Mouse (Mus musculus) lung, postnatal 0 days (tissue): ENCODE measurements around the gene Ankrd55. TPM values are rescaled to one million over a fixed set of nuclear protein-coding genes. Genes with fewer than 3 reads are reported as not detected.

Source experiments
- ATAC-seq: fragments of 200-750 bp; cut with Nextera tagmentation; 2 replicates; pipeline ENCODE4 v1.8.0; 2017; ENCODE audit warnings: moderate library complexity
- DNase-seq: peaks from one replicate; pipeline ENCODE4 v3.0.0-alpha.2; 2016; ENCODE audit warnings: low spot score
- H3K27ac ChIP-seq: fragments of 300-500 bp; sonication (generic); 2 replicates; pipeline ENCODE4 v1.5.1; 2014; ENCODE audit warnings: antibody characterized with exemption, mild to moderate bottlenecking, low read length, mixed read lengths
- H3K27me3 ChIP-seq: fragments of 300-500 bp; sonication (generic); replicated peaks from 2 replicates; pipeline ENCODE4 v1.6.1; 2014; ENCODE audit warnings: low read length, mixed read lengths; ENCODE audit not compliant: insufficient read depth
- H3K36me3 ChIP-seq: fragments of 300-500 bp; sonication (generic); 2 replicates; pipeline ENCODE4 v1.6.1; 2014; ENCODE audit warnings: low read length, mixed read lengths; ENCODE audit not compliant: insufficient read depth
- H3K4me1 ChIP-seq: fragments of 300-500 bp; sonication (generic); 2 replicates; pipeline ENCODE4 v1.6.1; 2014; ENCODE audit warnings: antibody characterized with exemption, low read depth, low read length, mixed read lengths; ENCODE audit not compliant: insufficient read depth
- H3K4me2 ChIP-seq: fragments of 300-500 bp; sonication (generic); replicated peaks from 2 replicates; pipeline ENCODE4 v1.6.1; 2014; ENCODE audit warnings: low read depth, mild to moderate bottlenecking, low read length, moderate library complexity, mixed read lengths
- H3K4me3 ChIP-seq: fragments of 300-500 bp; sonication (generic); 2 replicates; pipeline ENCODE4 v1.5.1; 2014; ENCODE audit warnings: low read depth, low read length
- H3K9ac ChIP-seq: fragments of 300-500 bp; sonication (generic); replicated peaks from 2 replicates; pipeline ENCODE4 v1.6.1; 2014; ENCODE audit warnings: low read depth, mild to moderate bottlenecking
- H3K9me3 ChIP-seq: fragments of 300-500 bp; sonication (generic); 2 replicates; pipeline ENCODE4 v1.6.1; 2016; ENCODE audit warnings: low read length, mixed read lengths
- CTCF ChIP-seq: IDR thresholded peaks from 2 replicates; pipeline ENCODE4 v1.5.1; 2016; ENCODE audit warnings: antibody characterized with exemption, mild to moderate bottlenecking
- EP300 ChIP-seq: IDR thresholded peaks from 2 replicates; pipeline ENCODE4 v1.6.1; 2016; ENCODE audit warnings: antibody characterized with exemption, mild to moderate bottlenecking, control low read depth
- WGBS: fragments of 180-500 bp; shearing (Covaris S2); extraction: QIAGEN DNeasy Blood & Tissue Kit; methylation state at CpG from one replicate; pipeline ENCODE4 v1.1.7; 2014; 5-methylcytosine and 5-hydroxymethylcytosine counted together
- polyA plus RNA-seq: library from polyadenylated mRNA; unstranded; fragments of >200 nt; fragmentation: Nextera tagmentation; extraction: Ambion mirVana; gene quantifications from 2 replicates; pipeline ENCODE4 v1.2.1, GENCODE M21; 2015

Ankrd55 gene
- polyA plus RNA-seq, 1 experiment from 2014 or later: 0.23 TPM

DNA sequence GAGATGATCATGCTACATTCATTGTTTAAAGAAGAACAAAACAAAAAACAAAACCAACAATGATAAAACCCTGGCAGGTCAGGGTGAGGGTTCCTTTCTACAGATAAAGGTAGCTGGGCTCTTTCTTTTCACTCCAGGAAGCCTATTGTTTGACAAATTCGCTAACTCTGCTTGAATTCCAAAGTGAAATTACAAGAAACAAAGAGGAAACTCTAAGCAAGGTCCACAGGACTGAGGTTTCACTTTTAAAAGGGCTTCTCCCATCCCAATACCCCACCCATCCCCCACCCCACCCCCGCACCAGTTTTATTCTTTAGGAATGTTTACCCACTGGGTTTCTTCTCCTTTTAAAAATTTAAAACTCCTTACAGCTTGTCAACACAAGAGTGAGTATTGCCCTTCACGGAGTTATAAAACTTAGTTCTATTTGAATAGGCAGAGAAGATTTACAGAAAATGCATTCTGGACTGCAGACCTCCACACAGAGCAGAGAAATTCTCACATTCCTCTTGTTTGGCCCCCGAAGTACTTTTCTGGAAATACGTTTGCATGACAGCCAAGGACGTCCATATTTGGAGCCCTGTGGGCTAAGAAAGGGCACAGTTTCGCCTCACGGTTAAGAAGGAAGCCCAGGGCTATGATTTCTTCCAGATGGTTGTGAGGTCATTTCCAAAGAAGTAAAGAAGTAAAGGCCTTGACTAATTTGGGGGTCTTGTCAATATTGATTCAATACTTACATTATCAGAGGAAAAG lies 128.3 kb downstream of the Ankrd55 start:
- DNase-seq (peak; percentile 40), ATAC-seq (peak; percentile 46; the same call in 1 of the 2 replicates)
- TF ChIP-seq CTCF: no peak
- TF ChIP-seq EP300: no peak
- WGBS: 14% methylated on average over 8 of the region's 8 CpGs
- no peak overlapping the region; the same call in 1 of the 2 replicates for H3K4me2 ChIP-seq
- peak overlapping the region; percentile 28 for H3K27ac ChIP-seq
- no peak overlapping the region for H3K4me3 ChIP-seq
- no peaks in the 10 kb centered on the region for H3K36me3 ChIP-seq
- no peak overlapping the region for H3K9ac ChIP-seq
- H3K9me3 ChIP-seq: no peaks in the 10 kb centered on the region
- no peaks in the 10 kb centered on the region for H3K27me3 ChIP-seq
- H3K4me1 ChIP-seq: no peaks in the 10 kb centered on the region

DNA sequence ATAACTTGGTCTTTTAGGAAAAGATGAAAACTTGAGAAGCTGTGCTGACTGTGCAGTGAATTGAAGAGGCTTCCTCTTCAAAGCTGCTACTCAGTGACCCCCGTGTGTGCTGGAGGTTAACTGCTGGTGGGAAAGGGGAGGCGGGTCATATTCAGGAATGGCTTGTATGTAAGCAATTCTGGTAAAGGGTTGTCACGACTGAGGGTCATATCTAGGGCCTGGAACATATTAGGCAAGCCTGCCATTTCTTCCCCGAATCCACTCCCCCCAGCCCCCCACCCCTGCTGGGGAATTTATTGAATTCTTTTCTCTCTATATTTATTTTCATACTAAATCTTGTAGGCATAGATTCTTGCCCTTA lies 128.9 kb downstream of the Ankrd55 start:
- TF ChIP-seq EP300 (no peak), CTCF (no peak)
- peak overlapping the region; percentile 28; the same call in 1 of the 2 replicates for H3K27ac ChIP-seq
- H3K4me3 ChIP-seq: no peak overlapping the region
- DNase-seq: peak; percentile 37
- 32% methylated on average over 4 of the region's 4 CpGs for WGBS
- no peaks in the 10 kb centered on the region for H3K27me3 ChIP-seq
- no peaks in the 10 kb centered on the region for H3K36me3 ChIP-seq
- no peak overlapping the region for H3K9ac ChIP-seq
- H3K4me2 ChIP-seq: no peak overlapping the region
- ATAC-seq: peak; percentile 43; the same call in 1 of the 2 replicates
- no peaks in the 10 kb centered on the region for H3K9me3 ChIP-seq
- no peaks in the 10 kb centered on the region for H3K4me1 ChIP-seq

DNA sequence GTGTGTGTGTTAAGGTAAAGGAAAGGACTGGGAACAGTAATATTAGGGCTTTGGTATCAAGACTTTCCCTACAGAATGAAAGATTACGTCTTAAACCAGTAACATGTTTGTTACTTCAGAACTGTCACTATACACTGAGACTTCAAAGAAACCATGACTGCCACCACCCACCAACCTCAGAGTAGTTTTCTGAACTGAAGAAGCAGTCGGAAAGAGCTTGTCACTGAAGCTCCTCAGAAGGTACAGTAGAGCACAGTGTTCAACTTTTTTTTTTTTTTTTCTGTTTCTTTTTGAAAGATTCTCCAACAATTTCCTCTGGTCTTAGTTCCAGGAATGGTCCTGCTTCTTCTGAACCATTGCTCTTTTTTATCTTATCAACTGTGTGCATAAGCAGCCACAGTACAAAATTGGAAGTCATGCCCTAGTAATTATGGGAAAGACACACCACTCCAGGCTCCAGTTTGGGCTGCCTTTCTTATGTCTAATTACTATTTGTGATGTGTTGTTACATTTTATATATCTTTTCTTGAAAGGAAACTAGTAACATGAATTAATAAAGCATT lies 129.7 kb downstream of the Ankrd55 start:
- Histone ChIP-seq H3K36me3 (no peaks in the 10 kb centered on the region), H3K4me2 (no peak overlapping the region), H3K9me3 (no peaks in the 10 kb centered on the region), H3K4me3 (no peak overlapping the region), H3K27me3 (no peaks in the 10 kb centered on the region), H3K9ac (no peak overlapping the region), H3K4me1 (no peaks in the 10 kb centered on the region), H3K27ac (no peak overlapping the region)
- 74% methylated on average over 2 of the region's 2 CpGs for WGBS
- TF ChIP-seq EP300: no peak
- no peak for TF ChIP-seq CTCF
- no peak for ATAC-seq
- DNase-seq: no peak

DNA sequence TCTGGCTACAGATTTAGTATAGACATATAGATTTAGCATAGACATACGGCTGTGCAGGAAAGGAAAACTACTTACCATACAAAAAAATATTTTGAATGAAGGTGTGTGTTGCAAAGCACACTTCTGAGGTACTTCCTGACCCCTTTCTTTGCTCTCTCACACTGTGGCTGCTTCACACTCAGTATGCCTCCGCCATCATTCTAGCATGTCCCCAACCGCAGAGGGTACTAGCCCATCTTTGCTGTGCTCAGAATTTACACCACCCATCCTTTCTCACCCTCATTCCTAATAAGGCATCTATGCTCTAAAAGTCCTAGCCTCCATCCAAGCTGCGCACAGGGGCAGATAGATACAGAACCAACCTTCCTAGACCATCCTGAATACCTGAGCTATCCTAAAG lies 130.3 kb downstream of the Ankrd55 start:
- no peak for DNase-seq
- no peak for ATAC-seq
- 96% methylated on average over 4 of the region's 4 CpGs for WGBS
- Histone ChIP-seq H3K36me3 (no peaks in the 10 kb centered on the region), H3K4me3 (no peak overlapping the region), H3K4me1 (no peaks in the 10 kb centered on the region), H3K27me3 (no peaks in the 10 kb centered on the region), H3K9ac (no peak overlapping the region), H3K9me3 (no peaks in the 10 kb centered on the region), H3K4me2 (no peak overlapping the region), H3K27ac (no peak overlapping the region)
- TF ChIP-seq EP300 (no peak), CTCF (no peak)

DNA sequence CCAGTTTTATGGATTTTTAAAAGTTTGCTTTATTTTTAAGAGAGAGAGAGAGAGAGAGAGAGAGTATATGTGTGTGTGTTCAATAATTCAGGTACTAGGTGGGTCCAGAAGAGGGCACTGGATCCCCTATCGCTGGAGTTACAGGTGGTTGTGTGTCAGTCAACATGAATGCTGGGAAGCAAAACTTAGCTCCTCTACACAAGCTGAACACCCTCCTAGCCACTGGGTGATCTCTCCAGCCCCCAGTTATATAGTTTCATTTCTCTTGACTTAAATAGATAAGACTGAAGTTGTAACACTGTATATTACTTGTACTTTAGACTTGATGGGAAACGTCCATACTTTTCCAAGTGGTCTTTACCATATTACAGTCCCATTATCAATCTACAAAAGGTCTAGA lies 136.0 kb downstream of the Ankrd55 start:
- H3K36me3 ChIP-seq: no peaks in the 10 kb centered on the region
- no peak for TF ChIP-seq EP300
- no peak for TF ChIP-seq CTCF
- H3K9ac ChIP-seq: no peak overlapping the region
- H3K27ac ChIP-seq: no peak overlapping the region
- ATAC-seq: no peak
- H3K4me1 ChIP-seq: peaks cover 5% of the 10 kb centered on the region; the same call in 1 of the 2 replicates
- no peak overlapping the region for H3K4me3 ChIP-seq
- H3K9me3 ChIP-seq: no peaks in the 10 kb centered on the region
- H3K4me2 ChIP-seq: no peak overlapping the region
- 72% methylated on average over 2 of the region's 2 CpGs for WGBS
- H3K27me3 ChIP-seq: no peaks in the 10 kb centered on the region
- no peak for DNase-seq

DNA sequence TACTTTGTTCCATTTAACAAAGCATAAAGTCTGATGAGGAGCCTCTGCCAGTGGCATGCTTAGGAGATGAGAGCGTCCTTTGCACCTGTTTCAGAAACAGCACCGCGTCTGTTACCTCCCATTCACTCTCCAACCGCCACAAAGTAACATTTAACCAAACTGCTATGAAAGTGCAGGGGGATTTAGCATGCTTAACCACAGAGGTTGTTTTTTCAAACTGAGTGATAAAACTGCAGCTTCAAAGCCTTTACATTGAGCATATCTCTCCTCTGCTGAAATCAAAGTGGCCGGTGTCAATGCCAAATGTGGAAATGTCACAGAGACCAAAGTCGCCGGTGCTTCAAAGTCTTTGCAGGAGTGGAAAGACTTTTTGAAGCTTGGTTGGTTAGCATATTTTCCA lies 136.4 kb downstream of the Ankrd55 start:
- Histone ChIP-seq H3K27me3 (no peaks in the 10 kb centered on the region), H3K4me3 (no peak overlapping the region), H3K9me3 (no peaks in the 10 kb centered on the region), H3K9ac (no peak overlapping the region), H3K4me2 (no peak overlapping the region), H3K27ac (no peak overlapping the region), H3K36me3 (no peaks in the 10 kb centered on the region), H3K4me1 (peaks cover 5% of the 10 kb centered on the region; the same call in 1 of the 2 replicates)
- DNase-seq (no peak), ATAC-seq (no peak)
- 70% methylated on average over 7 of the region's 7 CpGs for WGBS
- TF ChIP-seq CTCF: no peak
- no peak for TF ChIP-seq EP300
